Mouse (Mus musculus) heart, embryonic 13.5 days (tissue): ENCODE data around the gene Shcbp1l. TPM values are rescaled to one million over a fixed set of nuclear protein-coding genes. Genes with fewer than 3 reads are reported as not detected.

Source experiments
- ATAC-seq: fragments of 200-750 bp; cut with Nextera tagmentation; 2 replicates; pipeline ENCODE4 v1.8.0; 2017; ENCODE audit warnings: moderate TSS enrichment; ENCODE audit not compliant: insufficient number of reproducible peaks, low FRiP score, low TSS enrichment; ENCODE audit errors: extremely low read depth
- H3K27ac ChIP-seq: fragments of 300-500 bp; sonication (generic); replicated peaks from 2 replicates; pipeline ENCODE4 v1.5.1; 2015; ENCODE audit warnings: moderate library complexity, mild to moderate bottlenecking, inconsistent platforms
- H3K27me3 ChIP-seq: fragments of 300-500 bp; sonication (generic); replicated peaks from 2 replicates; pipeline ENCODE4 v1.6.1; 2015; ENCODE audit warnings: mild to moderate bottlenecking, inconsistent platforms
- H3K36me3 ChIP-seq: fragments of 300-500 bp; sonication (generic); 2 replicates; pipeline ENCODE4 v1.6.1; 2015; ENCODE audit warnings: mild to moderate bottlenecking, inconsistent platforms
- H3K4me1 ChIP-seq: fragments of 300-500 bp; sonication (generic); 2 replicates; pipeline ENCODE4 v1.6.1; 2015; ENCODE audit warnings: inconsistent platforms
- H3K4me2 ChIP-seq: fragments of 300-500 bp; sonication (generic); 2 replicates; pipeline ENCODE4 v1.6.1; 2015; ENCODE audit warnings: inconsistent platforms, mild to moderate bottlenecking, moderate library complexity
- H3K4me3 ChIP-seq: fragments of 300-500 bp; sonication (generic); 2 replicates; pipeline ENCODE4 v1.5.1; 2015; ENCODE audit warnings: moderate library complexity, mild to moderate bottlenecking, inconsistent platforms
- H3K9ac ChIP-seq: fragments of 300-500 bp; sonication (generic); 2 replicates; pipeline ENCODE4 v1.6.1; 2015; ENCODE audit warnings: inconsistent platforms, mild to moderate bottlenecking, moderate library complexity
- H3K9me3 ChIP-seq: fragments of 300-500 bp; sonication (generic); 2 replicates; pipeline ENCODE4 v1.6.1; 2016; ENCODE audit warnings: inconsistent platforms
- WGBS: fragments of 180-500 bp; shearing (Covaris S2); methylation state at CpG from one replicate; pipeline ENCODE4 v1.1.7; 2015; ENCODE audit warnings: mixed read lengths; 5-methylcytosine and 5-hydroxymethylcytosine counted together
- polyA plus RNA-seq: library from polyadenylated mRNA; unstranded; fragments of >200 nt; fragmentation: Nextera tagmentation; extraction: Ambion mirVana; gene quantifications from 2 replicates; pipeline ENCODE4 v1.2.1, GENCODE M21; 2015

Shcbp1l gene
- polyA plus RNA-seq, 1 experiment from 2014 or later = 0.31 TPM

GRCm38 (mm10) chr1:153431158-153431557 is 6.2 kb downstream of the Shcbp1l start:
- Histone ChIP-seq H3K4me3 (no peak overlapping the region), H3K4me2 (no peak overlapping the region), H3K9ac (no peak overlapping the region), H3K36me3 (no peaks in the 10 kb centered on the region), H3K4me1 (no peaks in the 10 kb centered on the region), H3K27me3 (peaks cover 8% of the 10 kb centered on the region; the same call in 1 of the 2 replicates), H3K27ac (no peak overlapping the region), H3K9me3 (no peaks in the 10 kb centered on the region)
- WGBS = 26% methylated on average over 7 of the region's 7 CpGs
- no peak for ATAC-seq

GRCm38 (mm10) chr1:153431701-153432100 is 6.7 kb downstream of the Shcbp1l start:
- H3K27ac ChIP-seq = no peak overlapping the region
- H3K4me3 ChIP-seq = no peak overlapping the region
- no peaks in the 10 kb centered on the region for H3K36me3 ChIP-seq
- H3K4me2 ChIP-seq = no peak overlapping the region
- no peak for ATAC-seq
- H3K27me3 ChIP-seq = peaks cover 5% of the 10 kb centered on the region; the same call in 1 of the 2 replicates
- no peak overlapping the region for H3K9ac ChIP-seq
- no peaks in the 10 kb centered on the region for H3K4me1 ChIP-seq
- 69% methylated on average over 10 of the region's 10 CpGs for WGBS
- H3K9me3 ChIP-seq = no peaks in the 10 kb centered on the region

GRCm38 (mm10) chr1:153432329-153432728 is 7.4 kb downstream of the Shcbp1l start:
- no peak overlapping the region for H3K4me3 ChIP-seq
- no peaks in the 10 kb centered on the region for H3K4me1 ChIP-seq
- 95% methylated on average over 2 of the region's 2 CpGs for WGBS
- H3K27me3 ChIP-seq = 0 out of 2 replicates have a peak, but pooled peaks cover 3% of the 10 kb centered on the region
- no peaks in the 10 kb centered on the region for H3K36me3 ChIP-seq
- no peak overlapping the region for H3K27ac ChIP-seq
- no peaks in the 10 kb centered on the region for H3K9me3 ChIP-seq
- no peak overlapping the region for H3K9ac ChIP-seq
- ATAC-seq = no peak
- no peak overlapping the region for H3K4me2 ChIP-seq

- ATAC-seq = no peak
- no peak overlapping the region for H3K27ac ChIP-seq
- H3K4me3 ChIP-seq = no peak overlapping the region
- H3K27me3 ChIP-seq = no peaks in the 10 kb centered on the region
- no peak overlapping the region for H3K4me2 ChIP-seq
- no peaks in the 10 kb centered on the region for H3K9me3 ChIP-seq
- H3K36me3 ChIP-seq = no peaks in the 10 kb centered on the region
- H3K4me1 ChIP-seq = no peaks in the 10 kb centered on the region
- WGBS = 77% methylated on average over 5 of the region's 5 CpGs
- H3K9ac ChIP-seq = no peak overlapping the region
Observed at GRCm38 (mm10) chr1:153433851-153434589, 9.1 kb downstream of the Shcbp1l start.

- ATAC-seq = no peak
- Histone ChIP-seq H3K4me2 (no peak overlapping the region), H3K27me3 (no peaks in the 10 kb centered on the region), H3K9ac (no peak overlapping the region), H3K36me3 (no peaks in the 10 kb centered on the region), H3K4me1 (no peaks in the 10 kb centered on the region), H3K4me3 (no peak overlapping the region), H3K9me3 (no peaks in the 10 kb centered on the region), H3K27ac (no peak overlapping the region)
- 73% methylated on average over 11 of the region's 11 CpGs for WGBS
Observed at GRCm38 (mm10) chr1:153437536-153437935, 12.6 kb downstream of the Shcbp1l start.

- WGBS = 69% methylated on average over 4 of the region's 4 CpGs
- no peak overlapping the region for H3K4me2 ChIP-seq
- H3K27me3 ChIP-seq = no peaks in the 10 kb centered on the region
- H3K9me3 ChIP-seq = no peaks in the 10 kb centered on the region
- H3K9ac ChIP-seq = no peak overlapping the region
- H3K4me1 ChIP-seq = no peaks in the 10 kb centered on the region
- no peak overlapping the region for H3K4me3 ChIP-seq
- H3K36me3 ChIP-seq = no peaks in the 10 kb centered on the region
- H3K27ac ChIP-seq = no peak overlapping the region
- ATAC-seq = no peak
Observed at GRCm38 (mm10) chr1:153440752-153441151, 15.8 kb downstream of the Shcbp1l start.

- whole genome bisulfite sequencing = 67% methylated on average over 3 of the region's 3 CpGs
- Histone ChIP-seq H3K4me2 (no peak overlapping the region), H3K4me3 (no peak overlapping the region), H3K4me1 (no peaks in the 10 kb centered on the region), H3K36me3 (peaks cover 4% of the 10 kb centered on the region), H3K9me3 (no peaks in the 10 kb centered on the region), H3K27ac (no peak overlapping the region), H3K27me3 (no peaks in the 10 kb centered on the region), H3K9ac (no peak overlapping the region)
- ATAC-seq = no peak
Observed at GRCm38 (mm10) chr1:153441656-153442055, 16.7 kb downstream of the Shcbp1l start.

- ATAC-seq = no peak
- Histone ChIP-seq H3K9me3 (no peaks in the 10 kb centered on the region), H3K9ac (no peak overlapping the region), H3K27ac (no peak overlapping the region), H3K4me1 (no peaks in the 10 kb centered on the region), H3K27me3 (no peaks in the 10 kb centered on the region), H3K36me3 (peaks cover 10% of the 10 kb centered on the region), H3K4me2 (no peak overlapping the region), H3K4me3 (no peak overlapping the region)
- WGBS = 81% methylated on average over 1 of the region's 1 CpGs
Observed at GRCm38 (mm10) chr1:153443019-153443418, 18.1 kb downstream of the Shcbp1l start.

- H3K4me2 ChIP-seq = no peak overlapping the region
- WGBS = 78% methylated on average over 4 of the region's 4 CpGs
- no peaks in the 10 kb centered on the region for H3K4me1 ChIP-seq
- no peak overlapping the region for H3K27ac ChIP-seq
- H3K27me3 ChIP-seq = no peaks in the 10 kb centered on the region
- H3K4me3 ChIP-seq = no peak overlapping the region
- peaks cover 13% of the 10 kb centered on the region for H3K36me3 ChIP-seq
- H3K9me3 ChIP-seq = no peaks in the 10 kb centered on the region
- no peak overlapping the region for H3K9ac ChIP-seq
- no peak for ATAC-seq
Observed at GRCm38 (mm10) chr1:153443632-153444031, 18.7 kb downstream of the Shcbp1l start.

- H3K4me1 ChIP-seq = no peaks in the 10 kb centered on the region
- no peak overlapping the region for H3K4me2 ChIP-seq
- no peak for ATAC-seq
- no peak overlapping the region for H3K9ac ChIP-seq
- H3K4me3 ChIP-seq = no peak overlapping the region
- no peak overlapping the region for H3K27ac ChIP-seq
- peaks cover 20% of the 10 kb centered on the region for H3K36me3 ChIP-seq
- H3K9me3 ChIP-seq = no peaks in the 10 kb centered on the region
- WGBS = 93% methylated on average over 20 of the region's 20 CpGs
- H3K27me3 ChIP-seq = no peaks in the 10 kb centered on the region
Observed at GRCm38 (mm10) chr1:153446120-153446831, 21.3 kb downstream of the Shcbp1l start.

GRCm38 (mm10) chr1:153451237-153452154 is 26.5 kb downstream of the Shcbp1l start:
- Histone ChIP-seq H3K27me3 (no peaks in the 10 kb centered on the region), H3K4me2 (no peak overlapping the region), H3K36me3 (peaks cover 59% of the 10 kb centered on the region), H3K27ac (no peak overlapping the region), H3K9ac (no peak overlapping the region), H3K4me1 (no peaks in the 10 kb centered on the region), H3K9me3 (no peaks in the 10 kb centered on the region), H3K4me3 (no peak overlapping the region)
- no peak for ATAC-seq
- WGBS = 67% methylated on average over 10 of the region's 10 CpGs
